Mouse (Mus musculus) hindbrain, postnatal 0 days (tissue): ENCODE measurements at regions not wholly inside any gene's neighbourhood (a gene's known extent, or its start where the extent isn't known, plus 50 kb on each side); places are given as distances from the start of the nearest gene placed in this dataset.

Source experiments
- ATAC-seq: fragments of 200-750 bp; cut with Nextera tagmentation; 2 replicates; pipeline ENCODE4 v1.8.0; 2017; ENCODE audit warnings: mild to moderate bottlenecking, moderate TSS enrichment, moderate library complexity
- DNase-seq: peaks from one replicate; pipeline ENCODE4 v3.0.0-alpha.2; 2015; ENCODE audit warnings: low spot score
- H3K27ac ChIP-seq: fragments of 300-500 bp; sonication (generic); 2 replicates; pipeline ENCODE4 v1.5.1; 2014; ENCODE audit warnings: mild to moderate bottlenecking
- H3K27me3 ChIP-seq: fragments of 300-500 bp; sonication (generic); 2 replicates; pipeline ENCODE4 v1.6.1; 2014; ENCODE audit warnings: low read length, mixed read lengths; ENCODE audit not compliant: insufficient read depth
- H3K36me3 ChIP-seq: fragments of 300-500 bp; sonication (generic); 2 replicates; pipeline ENCODE4 v1.6.1; 2014; ENCODE audit warnings: low read length, mixed read lengths; ENCODE audit not compliant: insufficient read depth
- H3K4me1 ChIP-seq: fragments of 300-500 bp; sonication (generic); 2 replicates; pipeline ENCODE4 v1.6.1; 2014; ENCODE audit warnings: antibody characterized with exemption, low read length, mixed read lengths; ENCODE audit not compliant: insufficient read depth
- H3K4me2 ChIP-seq: fragments of 300-500 bp; sonication (generic); 2 replicates; pipeline ENCODE4 v1.6.1; 2014; ENCODE audit warnings: low read depth, mild to moderate bottlenecking, low read length, moderate library complexity, mixed read lengths
- H3K4me3 ChIP-seq: fragments of 300-500 bp; sonication (generic); 2 replicates; pipeline ENCODE4 v1.5.1; 2014; ENCODE audit warnings: low read length
- H3K9ac ChIP-seq: fragments of 300-500 bp; sonication (generic); replicated peaks from 2 replicates; pipeline ENCODE4 v1.6.1; 2014; ENCODE audit warnings: mild to moderate bottlenecking, low read length, moderate library complexity, mixed read lengths
- H3K9me3 ChIP-seq: fragments of 300-500 bp; sonication (generic); 2 replicates; pipeline ENCODE4 v1.6.1; 2016; ENCODE audit warnings: low read length, mixed read lengths
- CTCF ChIP-seq: IDR thresholded peaks from 2 replicates; pipeline ENCODE4 v1.5.1; 2016; ENCODE audit warnings: antibody characterized with exemption, control low read depth, low read depth
- whole genome bisulfite sequencing: fragments of 180-500 bp; shearing (Covaris S2); extraction: QIAGEN DNeasy Blood & Tissue Kit; methylation state at CpG from one replicate; pipeline ENCODE4 v1.1.7; 2014; 5-methylcytosine and 5-hydroxymethylcytosine counted together

DNA sequence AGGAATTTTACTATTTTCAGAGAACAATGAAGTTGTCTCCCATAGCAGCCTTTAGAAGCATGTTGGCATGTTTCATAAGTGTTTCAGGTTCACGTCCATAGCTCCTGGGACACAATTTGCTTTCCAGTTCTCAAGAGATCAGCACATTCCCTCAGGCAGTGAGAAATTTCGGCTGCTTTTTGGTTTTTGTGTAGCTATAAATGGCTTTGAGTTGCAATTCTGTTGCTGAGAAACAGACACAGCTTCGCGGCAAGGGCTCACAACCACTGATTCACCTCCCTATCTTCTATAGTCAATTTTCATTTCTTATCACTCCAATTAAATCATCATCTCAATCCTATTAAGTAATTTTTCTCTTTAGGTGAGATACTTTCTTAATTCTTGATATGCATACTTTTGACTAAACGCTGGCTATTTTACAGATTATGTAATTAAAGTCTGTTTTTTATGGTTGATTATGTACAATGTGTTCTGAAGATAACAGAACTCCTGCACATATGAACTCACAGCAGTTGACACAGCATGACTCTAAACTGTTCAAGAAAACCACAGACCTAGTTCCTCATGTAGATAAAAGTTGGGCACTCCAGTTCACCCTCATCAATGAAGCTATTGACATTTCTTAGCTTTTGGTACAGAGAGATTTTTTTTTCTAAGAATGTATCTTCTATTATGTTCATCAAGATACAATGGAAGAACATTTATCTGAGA lies 694.1 kb upstream of the Gm21833 start:
- H3K9me3 ChIP-seq: no peaks in the 10 kb centered on the region
- H3K4me2 ChIP-seq: no peak overlapping the region
- no peak overlapping the region for H3K9ac ChIP-seq
- ATAC-seq (no peak), DNase-seq (peak; percentile 4)
- no peak overlapping the region for H3K27ac ChIP-seq
- TF ChIP-seq CTCF: no peak
- no peaks in the 10 kb centered on the region for H3K27me3 ChIP-seq
- H3K36me3 ChIP-seq: no peaks in the 10 kb centered on the region
- H3K4me3 ChIP-seq: no peak overlapping the region
- H3K4me1 ChIP-seq: no peaks in the 10 kb centered on the region
- WGBS: 60% methylated on average over 5 of the region's 5 CpGs

DNA sequence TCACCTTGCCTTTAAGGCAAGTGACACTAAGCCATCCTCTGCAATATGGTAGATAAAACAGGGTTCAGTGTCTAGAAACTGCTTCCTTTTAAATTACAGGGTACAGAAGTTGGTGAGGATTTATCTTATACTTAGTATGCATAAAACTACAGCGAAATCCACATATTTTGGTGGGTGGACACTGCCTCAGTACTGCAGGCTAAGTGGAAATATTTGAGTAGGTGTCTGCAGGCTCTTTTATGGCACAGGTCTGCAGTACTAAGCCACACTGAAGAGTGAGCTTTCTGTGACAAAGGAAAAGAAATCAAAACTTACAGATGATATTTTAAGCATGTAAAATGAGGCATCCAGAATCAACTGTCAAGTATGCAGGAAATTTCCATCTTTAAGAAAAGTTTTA lies 692.9 kb upstream of the Gm21833 start:
- no peak overlapping the region for H3K4me3 ChIP-seq
- no peaks in the 10 kb centered on the region for H3K27me3 ChIP-seq
- no peak overlapping the region for H3K4me2 ChIP-seq
- ATAC-seq (no peak), DNase-seq (no peak)
- no peaks in the 10 kb centered on the region for H3K36me3 ChIP-seq
- TF ChIP-seq CTCF: no peak
- H3K27ac ChIP-seq: no peak overlapping the region
- no peak overlapping the region for H3K9ac ChIP-seq
- H3K9me3 ChIP-seq: no peaks in the 10 kb centered on the region
- WGBS: 79% methylated on average over 1 of the region's 1 CpGs
- H3K4me1 ChIP-seq: no peaks in the 10 kb centered on the region

DNA sequence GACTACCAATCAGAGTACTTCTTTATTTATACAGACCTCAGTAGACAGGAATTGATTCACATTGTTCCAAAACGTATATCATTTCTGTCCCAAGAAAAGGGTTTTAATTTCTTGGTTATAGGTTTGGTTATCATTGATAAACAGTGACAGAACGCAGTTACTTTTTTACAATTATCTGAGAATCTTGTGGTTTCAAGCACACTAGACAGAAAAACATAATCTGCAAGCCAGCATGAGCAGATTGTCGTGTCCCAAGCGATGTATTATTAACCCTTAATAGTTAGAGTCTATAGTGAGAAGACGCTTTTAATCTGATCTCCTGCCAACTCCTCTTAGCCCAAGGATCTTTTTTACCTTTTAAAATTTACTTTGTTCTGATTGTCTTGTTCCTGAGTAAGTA lies 645.4 kb upstream of the Gm21833 start:
- H3K27ac ChIP-seq: no peak overlapping the region
- 88% methylated on average over 5 of the region's 5 CpGs for WGBS
- H3K27me3 ChIP-seq: no peaks in the 10 kb centered on the region
- no peak for ATAC-seq
- no peak overlapping the region for H3K4me3 ChIP-seq
- no peaks in the 10 kb centered on the region for H3K4me1 ChIP-seq
- H3K36me3 ChIP-seq: no peaks in the 10 kb centered on the region
- H3K9ac ChIP-seq: no peak overlapping the region
- no peak for TF ChIP-seq CTCF
- no peak overlapping the region for H3K4me2 ChIP-seq
- H3K9me3 ChIP-seq: no peaks in the 10 kb centered on the region
- no peak for DNase-seq

- no peak overlapping the region for H3K27ac ChIP-seq
- H3K4me2 ChIP-seq: no peak overlapping the region
- H3K4me1 ChIP-seq: no peaks in the 10 kb centered on the region
- no peak for TF ChIP-seq CTCF
- no peak overlapping the region for H3K4me3 ChIP-seq
- H3K9me3 ChIP-seq: no peaks in the 10 kb centered on the region
- H3K9ac ChIP-seq: no peak overlapping the region
- no peaks in the 10 kb centered on the region for H3K27me3 ChIP-seq
- ATAC-seq (no peak), DNase-seq (no peak)
- no peaks in the 10 kb centered on the region for H3K36me3 ChIP-seq
- 94% methylated on average over 1 of the region's 1 CpGs for WGBS
Observed at GRCm38 (mm10) chr16:82232916-82233315, 595.3 kb upstream of the Gm21833 start.

DNA sequence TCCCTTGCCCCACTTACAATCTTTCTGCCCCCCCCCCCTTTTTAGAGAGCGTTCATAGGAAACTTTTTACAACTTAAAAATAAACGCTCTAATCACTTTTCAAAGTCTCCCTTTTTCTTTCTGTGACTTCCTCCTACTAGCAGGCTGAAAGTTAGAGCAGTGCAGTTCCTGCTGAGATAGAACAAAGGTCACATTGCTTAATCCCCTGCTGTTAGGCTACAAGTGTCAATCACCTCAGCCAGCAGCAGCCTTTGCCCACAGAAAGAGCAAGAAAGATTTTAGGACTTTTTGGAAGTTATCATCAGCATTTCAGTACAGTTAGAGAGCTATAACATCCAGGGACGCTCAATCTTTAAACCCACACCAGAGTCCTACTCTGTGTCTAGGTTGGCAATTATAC lies 584.3 kb upstream of the Gm21833 start:
- Histone ChIP-seq H3K9me3 (no peaks in the 10 kb centered on the region), H3K9ac (no peak overlapping the region), H3K4me2 (no peak overlapping the region), H3K4me3 (no peak overlapping the region), H3K27me3 (no peaks in the 10 kb centered on the region), H3K36me3 (no peaks in the 10 kb centered on the region), H3K4me1 (no peaks in the 10 kb centered on the region), H3K27ac (no peak overlapping the region)
- DNase-seq: no peak
- 46% methylated on average over 3 of the region's 3 CpGs for WGBS
- no peak for TF ChIP-seq CTCF
- no peak for ATAC-seq
